Mouse (Mus musculus): ENCODE data around the gene Lancl1.

DNA sequence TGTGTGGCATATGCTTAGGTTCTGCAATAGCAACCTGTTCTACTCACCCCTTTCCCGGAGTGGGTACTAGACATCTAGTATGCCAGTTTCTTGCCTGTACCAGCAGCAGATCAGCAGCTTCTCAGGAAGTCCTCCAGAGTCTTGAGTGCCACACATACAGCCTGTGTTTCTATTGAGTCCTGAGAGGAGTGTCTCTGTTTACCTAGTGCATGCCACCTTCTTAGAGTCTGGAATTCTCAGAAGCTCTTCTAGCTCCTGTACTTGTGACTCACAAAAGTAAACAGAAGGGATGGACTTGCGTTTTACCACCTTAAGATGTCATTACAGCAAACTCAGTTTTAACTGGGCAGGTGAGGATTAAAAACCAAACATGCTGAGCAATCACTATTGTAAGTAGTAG lies 41.9 kb downstream of the Lancl1 start:
- TF ChIP-seq CTCF (IDR thresholded peaks at IDR 0.05; ENCODE audit: extremely low read depth, insufficient read length, insufficient replicate concordance, low read depth, low read length) (no peak), POLR2A (IDR thresholded peaks at IDR 0.05; ENCODE audit: low read depth, low read length) (no peak)

All from small intestine, adult 2 months (tissue).